Mouse (Mus musculus): ENCODE data around the gene Uhrf1.
"Not testable (repeated sequence)": the region's sequence is repeated elsewhere in the genome, so short reads cannot be mapped to it uniquely, and the experiment has no call there.

Uhrf1 gene

GRCm38 (mm10) chr17:56303160-56303846 lies at the start of gene Uhrf1:
Uhrf1 (plus strand) TSS chr17:56303321.
- no peak for DNase-seq (ENCODE audit: low read depth)

- no peak for DNase-seq (ENCODE audit: low read depth)
Measured at GRCm38 (mm10) chr17:56254695-56255094, 48.4 kb upstream of the Uhrf1 start.

GRCm38 (mm10) chr17:56255429-56255828 lies 47.7 kb upstream of the Uhrf1 start:
- DNase-seq (ENCODE audit: low read depth), result no peak

DNA sequence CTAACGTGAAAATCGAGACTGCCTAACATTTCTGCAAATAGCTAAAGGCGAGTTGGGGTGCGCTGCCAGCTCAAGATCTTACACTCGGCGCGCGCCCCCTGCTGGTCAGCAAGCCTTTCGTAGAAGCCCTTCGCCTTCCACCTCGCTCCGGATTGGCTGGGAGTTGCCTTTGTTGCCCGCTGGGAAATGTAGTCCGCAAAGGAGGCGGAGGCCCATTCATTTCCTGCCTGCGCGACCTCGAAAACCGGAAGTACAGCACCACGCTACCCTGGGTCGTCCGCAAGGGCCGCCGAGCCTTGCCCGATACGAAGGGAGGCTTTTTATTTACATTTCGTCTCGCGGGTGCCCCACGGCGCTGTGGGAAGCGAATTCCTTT lies 47.3 kb upstream of the Uhrf1 start:
- DNase-seq (ENCODE audit: low read depth), result peak; percentile 96

- DNase-seq (ENCODE audit: low read depth), result peak; percentile 98
Measured at GRCm38 (mm10) chr17:56256239-56256881, 46.8 kb upstream of the Uhrf1 start, which contains the start of gene Fem1a. Fem1a (plus strand) TSS chr17:56256810.

DNA sequence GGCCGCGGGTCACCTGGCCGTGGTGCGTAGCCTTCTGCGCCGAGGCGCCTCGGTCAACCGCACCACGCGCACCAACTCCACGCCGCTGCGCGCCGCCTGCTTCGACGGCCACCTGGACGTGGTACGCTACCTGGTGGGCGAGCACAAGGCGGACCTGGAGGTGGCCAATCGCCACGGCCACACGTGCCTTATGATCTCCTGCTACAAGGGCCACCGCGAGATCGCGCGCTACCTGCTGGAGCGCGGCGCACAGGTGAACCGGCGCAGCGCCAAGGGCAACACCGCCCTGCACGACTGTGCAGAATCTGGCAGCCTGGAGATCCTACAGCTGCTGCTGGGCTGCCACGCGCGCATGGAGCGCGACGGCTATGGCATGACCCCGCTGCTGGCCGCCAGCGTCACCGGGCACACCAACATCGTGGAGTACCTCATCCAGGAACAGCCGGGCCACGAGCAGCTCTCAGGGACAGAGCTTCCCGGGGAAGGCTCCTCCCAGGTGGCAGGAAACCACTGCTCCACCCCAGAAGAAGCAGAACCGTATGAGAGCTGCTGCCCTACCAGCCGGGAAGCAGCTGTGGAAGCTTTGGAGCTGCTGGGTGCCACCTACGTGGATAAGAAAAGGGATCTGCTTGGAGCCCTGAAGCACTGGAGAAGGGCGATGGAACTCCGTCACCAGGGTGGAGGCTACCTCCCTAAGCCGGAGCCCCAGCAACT lies 45.8 kb upstream of the Uhrf1 start:
- no peak for DNase-seq (ENCODE audit: low read depth)

- not testable (repeated sequence) for DNase-seq (ENCODE audit: low read depth)
Measured at GRCm38 (mm10) chr17:56258269-56258668, 44.9 kb upstream of the Uhrf1 start.

- not testable (repeated sequence) for DNase-seq (ENCODE audit: low read depth)
Measured at GRCm38 (mm10) chr17:56258812-56259211, 44.3 kb upstream of the Uhrf1 start.

GRCm38 (mm10) chr17:56259301-56260037 lies 43.7 kb upstream of the Uhrf1 start:
- DNase-seq (ENCODE audit: low read depth), result no peak

DNA sequence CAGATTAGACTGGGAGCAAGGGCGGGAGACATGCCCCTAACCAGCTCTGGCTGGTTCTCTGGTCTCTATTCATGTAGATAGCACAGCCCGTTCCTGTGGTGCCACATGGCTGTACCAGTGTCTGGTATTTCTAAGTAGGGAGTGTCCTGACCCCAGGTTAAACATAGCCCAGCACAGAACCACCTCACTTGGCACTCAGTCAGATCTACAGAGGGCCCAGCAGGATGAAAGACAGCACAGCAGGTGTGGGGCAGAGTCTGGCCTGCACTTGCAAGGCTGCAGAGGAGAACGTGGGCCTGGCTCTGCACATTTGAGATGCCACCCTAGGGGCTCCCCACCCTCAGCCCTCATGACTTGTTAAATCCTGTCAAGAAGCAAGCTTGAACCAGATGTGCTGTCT lies 42.0 kb upstream of the Uhrf1 start:
- no peak for DNase-seq (ENCODE audit: low read depth)

DNA sequence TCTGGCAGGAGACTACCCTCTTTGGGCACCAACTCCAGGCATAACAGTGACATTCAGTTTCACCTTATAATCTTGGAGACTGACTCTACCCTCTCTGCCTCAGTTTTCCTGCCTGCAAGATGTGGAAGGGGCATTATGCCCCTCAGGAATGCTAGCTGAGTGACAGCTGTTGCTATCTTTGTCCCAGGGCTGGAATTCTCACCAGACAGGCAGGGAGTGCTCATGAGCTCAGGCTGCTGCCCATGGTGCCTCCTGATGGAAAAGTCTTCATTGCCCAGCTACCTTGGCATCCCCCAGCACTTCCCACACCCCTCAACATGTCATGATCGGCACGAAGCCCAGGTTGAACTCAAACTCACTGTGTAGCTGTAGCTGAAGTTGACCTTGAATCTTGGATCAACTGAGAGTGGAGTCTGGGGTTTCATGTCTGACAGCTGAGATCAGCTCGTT lies 40.5 kb upstream of the Uhrf1 start:
- no peak for DNase-seq (ENCODE audit: low read depth)

- no peak for DNase-seq (ENCODE audit: low read depth)
Measured at GRCm38 (mm10) chr17:56264020-56264419, 39.1 kb upstream of the Uhrf1 start.

- no peak for DNase-seq (ENCODE audit: low read depth)
Measured at GRCm38 (mm10) chr17:56265011-56265410, 38.1 kb upstream of the Uhrf1 start.

- DNase-seq (ENCODE audit: low read depth), result no peak
Measured at GRCm38 (mm10) chr17:56265869-56266268, 37.3 kb upstream of the Uhrf1 start.

- no peak for DNase-seq (ENCODE audit: low read depth)
Measured at GRCm38 (mm10) chr17:56266271-56266670, 36.9 kb upstream of the Uhrf1 start.

- DNase-seq (ENCODE audit: low read depth), result no peak
Measured at GRCm38 (mm10) chr17:56269153-56269630, 33.9 kb upstream of the Uhrf1 start.

GRCm38 (mm10) chr17:56269741-56270140 lies 33.4 kb upstream of the Uhrf1 start:
- DNase-seq (ENCODE audit: low read depth), result no peak

- DNase-seq (ENCODE audit: low read depth), result no peak
Measured at GRCm38 (mm10) chr17:56271609-56272253, 31.4 kb upstream of the Uhrf1 start.

GRCm38 (mm10) chr17:56272644-56273043 lies 30.5 kb upstream of the Uhrf1 start:
- DNase-seq (ENCODE audit: low read depth), result no peak

- no peak for DNase-seq (ENCODE audit: low read depth)
Measured at GRCm38 (mm10) chr17:56273482-56273881, 29.6 kb upstream of the Uhrf1 start.

GRCm38 (mm10) chr17:56273986-56274385 lies 29.1 kb upstream of the Uhrf1 start:
- no peak for DNase-seq (ENCODE audit: low read depth)

All from fibroblast of lung, adult 2 months (primary cell).